Mouse (Mus musculus) olfactory bulb, adult 2 months (tissue): ENCODE measurements around the gene Suds3. TPM values are rescaled to one million over a fixed set of nuclear protein-coding genes. Genes with fewer than 3 reads are reported as not detected.

ENCODE experiments used
- H3K27ac ChIP-seq: fragments of 200-500 bp; 2 replicates; pipeline ENCODE4 v1.5.1; 2012; ENCODE audit warnings: low read depth, low read length; ENCODE audit not compliant: insufficient read depth
- H3K4me1 ChIP-seq: fragments of 200-500 bp; 2 replicates; pipeline ENCODE4 v1.6.1; 2012; ENCODE audit warnings: low read length; ENCODE audit not compliant: control insufficient read depth, insufficient read depth
- H3K4me3 ChIP-seq: fragments of 200-500 bp; 2 replicates; pipeline ENCODE4 v1.5.1; 2012; ENCODE audit warnings: mild to moderate bottlenecking, low read depth, low read length, moderate library complexity; ENCODE audit not compliant: insufficient read depth
- CTCF ChIP-seq: fragments of 200-500 bp; IDR thresholded peaks from 2 replicates; pipeline ENCODE4 v1.5.1; 2012; ENCODE audit warnings: low read depth, mild to moderate bottlenecking, low read length, moderate library complexity; ENCODE audit not compliant: insufficient read depth
- POLR2A ChIP-seq: fragments of 200-500 bp; IDR thresholded peaks from 2 replicates; pipeline ENCODE4 v1.6.1; 2012; ENCODE audit warnings: mild to moderate bottlenecking, low read depth, low read length, moderate library complexity; ENCODE audit not compliant: insufficient read depth
- WGBS: fragments of 180-500 bp; shearing (Covaris S2); methylation state at CpG from one replicate; pipeline ENCODE4 v1.1.7; 2018; 5-methylcytosine and 5-hydroxymethylcytosine counted together
- polyA plus RNA-seq: library from polyadenylated mRNA; stranded (reverse); fragments of >200 nt; gene quantifications from 2 replicates; pipeline ENCODE4 v1.2.4, GENCODE M21; 2012; ENCODE audit warnings: low replicate concordance; ENCODE audit not compliant: missing spikeins, insufficient read depth, insufficient read length

Gene Suds3
- polyA plus RNA-seq, 1 experiment, result 131 TPM

GRCm38 (mm10) chr5:117138295-117138988, 22.5 kb upstream of the Suds3 start:
- no peak overlapping the region for H3K27ac ChIP-seq
- peaks cover 18% of the 10 kb centered on the region for H3K4me1 ChIP-seq
- TF ChIP-seq CTCF (no peak), POLR2A (no peak)
- no peak overlapping the region for H3K4me3 ChIP-seq
- 83% methylated on average over 11 of the region's 11 CpGs for WGBS

- TF ChIP-seq CTCF (no peak), POLR2A (no peak)
- no peak overlapping the region for H3K27ac ChIP-seq
- peaks cover 18% of the 10 kb centered on the region for H3K4me1 ChIP-seq
- no peak overlapping the region for H3K4me3 ChIP-seq
- WGBS, result 74% methylated on average over 8 of the region's 8 CpGs
Observed at GRCm38 (mm10) chr5:117137594-117137993, 21.7 kb upstream of the Suds3 start.

- TF ChIP-seq CTCF, result no peak
- TF ChIP-seq POLR2A, result no peak
- no peak overlapping the region for H3K27ac ChIP-seq
- H3K4me1 ChIP-seq, result peaks cover 18% of the 10 kb centered on the region
- WGBS, result 66% methylated on average over 10 of the region's 10 CpGs
- H3K4me3 ChIP-seq, result no peak overlapping the region
Observed at GRCm38 (mm10) chr5:117137011-117137410, 21.1 kb upstream of the Suds3 start.

DNA sequence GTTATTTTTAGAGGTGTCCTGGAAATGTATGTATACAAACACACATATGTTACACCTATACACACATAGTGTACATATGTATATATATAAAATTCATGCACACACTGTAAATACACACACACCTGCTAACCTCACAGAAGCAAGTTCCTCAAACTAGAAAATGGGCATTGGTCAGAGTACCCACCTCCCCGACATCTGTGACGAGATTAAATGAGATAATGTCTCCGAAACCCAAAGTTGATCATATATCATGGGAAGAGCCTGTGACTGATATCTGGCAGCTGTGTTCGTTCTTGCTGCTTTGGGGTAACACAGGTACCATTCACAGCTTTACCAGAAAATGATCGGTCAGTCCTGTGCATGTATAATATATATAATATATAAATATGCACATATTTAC, 20.7 kb upstream of the Suds3 start:
- 98% methylated on average over 5 of the region's 5 CpGs for WGBS
- peaks cover 18% of the 10 kb centered on the region for H3K4me1 ChIP-seq
- H3K4me3 ChIP-seq, result no peak overlapping the region
- no peak for TF ChIP-seq POLR2A
- no peak for TF ChIP-seq CTCF
- no peak overlapping the region for H3K27ac ChIP-seq

DNA sequence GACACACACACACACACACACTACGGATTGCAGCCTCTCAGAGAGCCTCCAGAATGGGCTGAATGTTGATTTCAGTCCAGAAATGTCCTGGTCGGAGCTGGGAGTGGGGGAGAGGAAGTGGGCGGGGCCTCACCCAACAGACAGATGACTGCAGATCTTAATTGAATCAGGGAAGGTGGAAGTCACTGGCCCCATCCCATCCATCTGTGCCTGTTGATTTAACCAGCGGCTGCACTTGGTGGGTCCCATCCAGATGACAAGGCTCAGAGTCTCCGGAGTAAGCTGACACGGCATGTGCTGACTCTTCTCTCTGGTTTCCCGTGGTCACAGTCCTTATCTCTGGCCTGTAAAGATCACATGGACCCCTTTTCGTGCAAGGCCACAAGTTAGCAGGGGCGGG, 20.0 kb upstream of the Suds3 start:
- WGBS, result 70% methylated on average over 9 of the region's 9 CpGs

GRCm38 (mm10) chr5:117134889-117135456, 19.1 kb upstream of the Suds3 start:
- Histone ChIP-seq H3K27ac (no peak overlapping the region), H3K4me1 (peaks cover 18% of the 10 kb centered on the region), H3K4me3 (no peak overlapping the region)
- TF ChIP-seq POLR2A, result no peak
- TF ChIP-seq CTCF, result no peak
- WGBS, result 80% methylated on average over 3 of the region's 3 CpGs

More for the DNA sequence above, 20.0 kb upstream of the Suds3 start:
- no peak for TF ChIP-seq CTCF
- TF ChIP-seq POLR2A, result no peak
- H3K27ac ChIP-seq, result no peak overlapping the region
- H3K4me1 ChIP-seq, result peaks cover 18% of the 10 kb centered on the region
- no peak overlapping the region for H3K4me3 ChIP-seq

GRCm38 (mm10) chr5:117134066-117134888, 18.4 kb upstream of the Suds3 start:
- 80% methylated on average over 19 of the region's 19 CpGs for WGBS
- Histone ChIP-seq H3K4me3 (no peak overlapping the region), H3K27ac (no peak overlapping the region), H3K4me1 (peaks cover 18% of the 10 kb centered on the region)
- no peak for TF ChIP-seq CTCF
- TF ChIP-seq POLR2A, result no peak

DNA sequence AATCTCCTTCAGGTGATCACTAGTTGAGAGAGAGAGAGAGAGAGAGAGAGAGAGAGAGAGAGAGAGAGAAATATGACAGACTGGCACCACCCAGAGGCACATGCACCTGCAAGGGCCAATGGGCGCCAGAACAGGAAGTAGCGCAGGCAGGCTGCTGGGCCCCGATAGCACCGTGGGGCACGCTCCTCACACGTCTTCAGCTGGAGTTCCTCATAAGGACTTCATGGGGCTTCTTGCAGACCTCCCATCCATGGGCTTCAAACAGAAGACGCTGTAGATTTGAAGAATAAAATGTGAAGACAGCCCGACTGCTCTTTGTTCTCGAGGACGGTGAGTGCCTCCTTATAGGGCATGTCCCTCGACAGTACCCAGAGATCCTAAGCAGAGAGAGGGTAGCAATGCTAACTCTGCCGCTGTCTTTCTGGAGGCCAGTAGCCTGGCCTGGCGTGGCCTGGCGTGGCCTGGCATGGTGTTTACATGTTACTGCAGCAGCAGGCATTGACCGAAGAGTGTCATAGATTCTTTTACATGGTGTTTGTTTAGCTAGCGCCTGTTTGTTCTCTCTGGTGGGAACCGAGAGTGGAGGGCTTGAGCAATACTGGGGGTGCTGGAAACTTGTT, 17.6 kb upstream of the Suds3 start:
- no peak overlapping the region; the same call in 1 of the 2 replicates for H3K4me3 ChIP-seq
- no peak overlapping the region for H3K27ac ChIP-seq
- WGBS, result 91% methylated on average over 17 of the region's 17 CpGs
- TF ChIP-seq CTCF, result no peak
- TF ChIP-seq POLR2A, result no peak
- peaks cover 17% of the 10 kb centered on the region for H3K4me1 ChIP-seq

- Histone ChIP-seq H3K4me1 (peaks cover 7% of the 10 kb centered on the region), H3K4me3 (no peak overlapping the region), H3K27ac (no peak overlapping the region)
- 84% methylated on average over 15 of the region's 15 CpGs for WGBS
- TF ChIP-seq CTCF, result no peak
- TF ChIP-seq POLR2A, result no peak
Observed at GRCm38 (mm10) chr5:117130726-117131125, 14.8 kb upstream of the Suds3 start.
